Mouse (Mus musculus) G1E (cell line): ENCODE data around the gene Serp2.

Experiments used
- CTCF ChIP-seq: IDR thresholded peaks from 2 replicates; pipeline ENCODE4 v1.5.1; 2012; ENCODE audit warnings: low read depth, low read length, inconsistent platforms, mixed read lengths
- POLR2AphosphoS5 ChIP-seq: IDR thresholded peaks from 2 replicates; pipeline ENCODE4 v1.6.1; 2012; ENCODE audit warnings: low read depth, low read length, inconsistent platforms; ENCODE audit not compliant: insufficient replicate concordance
- TAL1 ChIP-seq: conservative IDR thresholded peaks from 2 replicates; pipeline ENCODE4 v1.6.1; 2012; ENCODE audit warnings: low read depth, low read length, inconsistent platforms, mixed read lengths

GRCm38 (mm10) chr14:76527758-76528313 lies 28.9 kb downstream of the Serp2 start:
- no peak for TF ChIP-seq TAL1
- no peak for TF ChIP-seq CTCF
- no peak for TF ChIP-seq POLR2AphosphoS5
